Mouse (Mus musculus): ENCODE measurements at regions not wholly inside any gene's neighbourhood (a gene's known extent, or its start where the extent isn't known, plus 50 kb on each side); places are given as distances from the start of the nearest gene placed in this dataset.
"Not testable (repeated sequence)": the region's sequence is repeated elsewhere in the genome, so short reads cannot be mapped to it uniquely, and the experiment has no call there.

DNA sequence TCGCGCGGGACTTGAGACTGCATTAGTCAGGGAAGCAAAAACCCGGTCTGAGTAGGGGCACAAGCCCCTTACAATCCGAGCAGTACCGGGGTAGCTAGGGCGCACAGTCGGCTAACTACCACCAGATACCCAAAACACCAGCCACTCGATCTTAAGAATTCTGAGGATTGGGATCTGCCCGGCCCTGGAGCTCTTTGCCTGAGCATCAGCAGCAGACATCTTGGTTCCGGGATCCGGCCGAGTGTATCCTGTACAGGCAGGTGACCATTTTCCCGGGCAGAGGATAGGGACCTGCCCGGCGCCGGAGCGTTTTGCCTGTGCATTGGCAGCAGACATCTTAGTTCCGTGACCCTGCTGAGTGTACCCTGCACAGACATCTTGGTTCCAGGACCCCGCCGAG, 66.7 kb upstream of the Zfp960 start:
- WGBS = 88% methylated on average over 21 of the region's 21 CpGs
- H3K27ac ChIP-seq (replicated peaks; ENCODE audit: low read depth, low read length) = not testable (repeated sequence)

DNA sequence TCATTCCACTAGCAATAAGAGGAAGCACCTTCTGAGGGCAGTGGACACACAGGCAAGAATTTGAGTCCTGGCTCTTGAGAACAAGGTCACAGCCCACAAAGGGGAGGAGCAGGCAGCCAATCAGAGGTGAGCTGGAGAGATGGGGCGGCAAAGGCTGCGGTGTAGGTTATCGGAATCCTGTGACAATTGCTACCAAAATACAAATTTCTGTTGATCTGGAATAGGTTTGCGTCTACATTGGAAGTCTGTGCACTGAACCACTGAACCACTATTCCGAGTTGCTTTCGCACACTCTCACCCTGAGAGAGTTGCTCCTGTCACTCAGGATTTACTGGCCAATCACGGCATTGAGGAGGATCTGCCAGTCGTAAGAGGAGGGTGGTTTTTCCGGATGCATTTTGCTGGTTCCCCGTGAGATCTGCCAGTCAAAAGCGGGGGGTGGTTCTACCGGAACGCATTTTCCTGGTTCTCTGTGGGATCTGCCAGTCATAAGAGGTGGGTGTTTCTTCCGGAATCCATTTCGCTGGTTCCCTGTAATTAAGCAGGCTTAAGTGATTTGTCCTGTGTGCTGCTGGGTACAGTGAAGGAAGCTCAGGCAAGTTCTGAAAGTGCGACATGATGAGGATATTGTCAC, 59.2 kb upstream of the Zfp960 start:
- DNase-seq (ENCODE audit: low spot score) = peak; percentile 98
- Histone ChIP-seq H3K9ac (ENCODE audit: low read depth, low read length) (peak overlapping the region; percentile 51), H3K4me3 (ENCODE audit: low read depth, low read length) (peak overlapping the region; percentile 48), H3K4me2 (ENCODE audit: low read depth, low read length) (peak overlapping the region; percentile 53)
- H3K36me3 ChIP-seq (ENCODE audit: control insufficient read depth, insufficient read depth, low read length); H3K9me3 ChIP-seq (ENCODE audit: control insufficient read depth, low read length); H3K27me3 ChIP-seq (replicated peaks; ENCODE audit: control insufficient read depth, insufficient read depth, low read length); H3K27ac ChIP-seq (replicated peaks; ENCODE audit: low read depth, low read length); H3K4me1 ChIP-seq (ENCODE audit: control insufficient read depth, insufficient read depth, low read length): not testable (repeated sequence)
- 1% methylated on average over 16 of the region's 16 CpGs for WGBS
- ATAC-seq (ENCODE audit: low read depth) = peak; percentile 100

More for the DNA sequence above, 66.7 kb upstream of the Zfp960 start:
- not testable (repeated sequence) for H3K36me3 ChIP-seq (ENCODE audit: control insufficient read depth, insufficient read depth, low read length); H3K9ac ChIP-seq (ENCODE audit: low read depth, low read length); H3K27me3 ChIP-seq (replicated peaks; ENCODE audit: control insufficient read depth, insufficient read depth, low read length); DNase-seq (ENCODE audit: low spot score); H3K4me2 ChIP-seq (ENCODE audit: low read depth, low read length); H3K4me3 ChIP-seq (ENCODE audit: low read depth, low read length); ATAC-seq (ENCODE audit: low read depth); H3K4me1 ChIP-seq (ENCODE audit: control insufficient read depth, insufficient read depth, low read length)
- peaks cover 18% of the 10 kb centered on the region; the same call in 1 of the 2 replicates for H3K9me3 ChIP-seq (ENCODE audit: control insufficient read depth, low read length)

DNA sequence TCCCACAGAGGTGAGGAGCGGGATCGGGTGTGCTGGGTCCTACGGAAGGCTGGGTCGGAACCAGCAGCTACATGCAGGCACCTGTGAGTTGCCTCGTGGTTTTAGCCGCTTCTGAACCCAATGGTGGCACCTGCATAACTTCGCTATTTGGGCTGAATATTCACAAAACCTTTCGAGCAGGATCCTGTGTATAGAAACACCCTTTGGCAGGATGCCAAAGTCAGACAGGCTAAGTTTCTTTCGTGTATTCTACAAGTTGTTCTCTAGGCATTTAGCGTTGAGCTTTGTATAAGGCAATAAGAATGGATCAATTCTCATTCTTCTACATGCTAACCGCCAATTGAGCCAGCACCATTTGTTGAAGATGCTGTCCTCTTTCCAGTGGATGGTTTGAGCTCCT, 58.6 kb upstream of the Zfp960 start:
- not testable (repeated sequence) for H3K36me3 ChIP-seq (ENCODE audit: control insufficient read depth, insufficient read depth, low read length); ATAC-seq (ENCODE audit: low read depth); H3K4me1 ChIP-seq (ENCODE audit: control insufficient read depth, insufficient read depth, low read length); H3K27ac ChIP-seq (replicated peaks; ENCODE audit: low read depth, low read length); H3K9me3 ChIP-seq (ENCODE audit: control insufficient read depth, low read length); H3K27me3 ChIP-seq (replicated peaks; ENCODE audit: control insufficient read depth, insufficient read depth, low read length)
- 2% methylated on average over 9 of the region's 11 CpGs for WGBS
- Histone ChIP-seq H3K9ac (ENCODE audit: low read depth, low read length) (peak overlapping the region; percentile 51), H3K4me2 (ENCODE audit: low read depth, low read length) (peak overlapping the region; percentile 53), H3K4me3 (ENCODE audit: low read depth, low read length) (peak overlapping the region; percentile 48)
- peak; percentile 56 for DNase-seq (ENCODE audit: low spot score)
